Mouse (Mus musculus) liver, adult 2 months (tissue): ENCODE data around the gene Gli1.

ENCODE experiments used
- CTCF ChIP-seq: fragments of 200-500 bp; IDR thresholded peaks from 2 replicates; pipeline ENCODE4 v1.5.1; 2011; ENCODE audit warnings: low read depth, low read length, control low read depth
- POLR2A ChIP-seq: fragments of 200-500 bp; IDR thresholded peaks from 2 replicates; pipeline ENCODE4 v1.6.1; 2011; ENCODE audit warnings: low read length, control low read depth; ENCODE audit not compliant: insufficient read depth; ENCODE audit errors: extremely low read depth

- TF ChIP-seq CTCF (no peak), POLR2A (no peak)
Observed at GRCm38 (mm10) chr10:127284105-127284622, 57.6 kb downstream of the Gli1 start.
